Mouse (Mus musculus): ENCODE data around the gene Rnls. TPM values are rescaled to one million over a fixed set of nuclear protein-coding genes. Genes with fewer than 3 reads are reported as not detected.

Rnls gene
- total and polyA plus RNA-seq, 3 experiments: 1.7 to 3.7 (median 2.8) TPM

DNA sequence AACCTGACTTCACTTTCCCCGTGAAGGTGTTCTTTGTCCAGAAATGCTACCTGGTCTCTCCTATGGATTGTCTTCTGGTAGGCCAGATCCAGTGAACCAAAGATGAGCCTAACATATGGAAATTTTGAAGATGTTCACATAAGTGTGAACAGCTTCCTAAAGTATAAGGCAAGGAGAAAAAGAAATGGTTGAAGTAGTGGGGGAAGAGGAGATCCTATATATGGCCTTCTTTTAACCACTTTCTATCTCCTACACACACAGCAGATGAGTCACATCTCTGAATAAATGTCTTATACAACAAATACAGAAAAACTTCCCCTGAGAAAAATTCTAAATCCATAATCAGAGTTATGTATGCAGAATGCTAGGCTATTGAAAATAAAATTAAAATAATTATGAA lies 52.0 kb downstream of the Rnls start:
- Histone ChIP-seq H3K36me3 (replicated peaks in 1 of 2; ENCODE audit: control insufficient read depth in 1 of 2, insufficient read depth in 1 of 2, low read length in 1 of 2) (no peaks in the 10 kb centered on the region), H3K9me3 (replicated peaks; ENCODE audit: low read length) (no peaks in the 10 kb centered on the region), H3K9ac (ENCODE audit: insufficient read depth, low read depth) (no peak overlapping the region), H3K79me2 (replicated peaks; ENCODE audit: control insufficient read depth, extremely low read depth, insufficient read depth, poor library complexity, severe bottlenecking) (no peaks in the 10 kb centered on the region), H3K4me2 (ENCODE audit: insufficient read depth, low read depth, poor library complexity, severe bottlenecking) (no peak overlapping the region), H3K4me1 (ENCODE audit: control insufficient read depth in 1 of 2, insufficient read depth in 2 of 2) (no peaks in the 10 kb centered on the region), H3K4me3 (replicated peaks in 1 of 3; ENCODE audit: low read depth in 2 of 3, low read length in 2 of 3, poor library complexity in 1 of 3) (no peak overlapping the region), H3K27ac (ENCODE audit: insufficient read depth, low read depth) (no peak overlapping the region), H3K27me3 (replicated peaks) (no peaks in the 10 kb centered on the region)
- in situ Hi-C loops (cut with MboI; ENCODE audit: low pct_ligation_motif_present, low pct_unique_long_range_greater_than_20kb, low sequenced_read_pairs): no loop called here
- TF ChIP-seq USF1 (IDR thresholded peaks at IDR 0.05; ENCODE audit: low read depth, low read length) (no peak), JUND (conservative IDR thresholded peaks at IDR 0.05; ENCODE audit: low read depth, low read length) (no peak), USF2 (conservative IDR thresholded peaks at IDR 0.05; ENCODE audit: low read depth, low read length) (no peak), MEF2A (IDR thresholded peaks at IDR 0.05; ENCODE audit: borderline replicate concordance, low read depth, low read length) (no peak), SMC3 (IDR thresholded peaks at IDR 0.05; ENCODE audit: low read depth, low read length) (no peak), EP300 (IDR thresholded peaks at IDR 0.05; ENCODE audit: low read length) (no peak), JUN (IDR thresholded peaks at IDR 0.05; ENCODE audit: insufficient read depth, low read depth, low read length) (no peak), ZC3H11A (IDR thresholded peaks at IDR 0.05; ENCODE audit: low read depth, low read length) (no peak), RAD21 (IDR thresholded peaks at IDR 0.05; ENCODE audit: low read depth, low read length) (no peak), IRF4 (IDR thresholded peaks at IDR 0.05; ENCODE audit: low read depth, low read length) (no peak), ZNF384 (IDR thresholded peaks at IDR 0.05; ENCODE audit: low read depth, low read length) (no peak), TCF12 (IDR thresholded peaks at IDR 0.05; ENCODE audit: low read depth, low read length) (no peak), ZMIZ1 (IDR thresholded peaks at IDR 0.05; ENCODE audit: low read depth, low read length) (no peak), TBP (conservative IDR thresholded peaks at IDR 0.05; ENCODE audit: low read depth, low read length) (no peak), ETS1 (conservative IDR thresholded peaks at IDR 0.05; ENCODE audit: low read depth, low read length) (no peak)
- no peak for DNase-seq (ENCODE audit: extremely low read depth)
- dilution Hi-C loops (cut with MboI; ENCODE audit: extremely low pct_ligation_motif_present, extremely low pct_unique_long_range_greater_than_20kb, low sequenced_read_pairs): no loop called here

DNA sequence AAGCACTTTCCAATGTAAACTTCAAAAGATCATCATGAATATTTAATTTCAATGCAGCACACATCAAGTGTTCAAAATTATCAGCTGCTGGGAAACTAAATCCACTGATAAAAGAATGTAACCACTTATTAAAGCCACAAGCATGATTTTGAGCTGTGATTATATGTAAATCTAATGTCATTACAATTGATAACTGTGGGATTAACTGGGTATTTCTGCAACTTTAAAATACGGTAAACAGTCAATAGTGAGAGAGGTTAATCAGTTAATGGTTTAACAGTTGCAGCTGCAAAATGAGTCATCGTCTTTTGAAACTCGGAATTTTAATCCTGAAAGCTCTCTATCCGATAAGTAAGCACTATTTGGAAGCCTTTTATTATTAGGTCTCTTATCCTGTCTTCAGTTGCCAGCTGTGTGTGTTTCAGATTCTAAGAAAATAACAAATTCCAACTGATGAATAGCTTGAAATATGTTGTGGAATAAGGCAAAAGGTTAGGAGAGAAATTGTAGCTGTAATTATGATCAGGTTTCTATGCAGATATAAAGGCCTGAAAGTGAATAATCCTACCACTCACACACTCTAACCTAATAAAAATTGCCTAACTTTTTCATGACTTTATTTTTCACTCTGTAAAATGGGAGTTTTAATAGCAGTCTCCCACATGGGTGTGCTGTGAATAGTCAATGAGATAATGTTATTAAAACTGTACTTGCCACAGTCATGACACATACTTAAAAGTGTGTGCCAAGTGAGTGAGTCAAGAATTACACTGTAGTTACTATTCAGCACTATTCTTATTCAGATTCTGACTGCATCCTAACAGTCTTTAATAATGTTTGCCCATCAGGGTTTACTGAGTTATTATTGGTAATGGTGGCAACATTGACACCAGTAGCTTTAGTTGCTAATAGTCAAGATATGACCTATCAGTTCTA lies 65.1 kb downstream of the Rnls start:
- H3K36me3 ChIP-seq (replicated peaks in 1 of 2; ENCODE audit: control insufficient read depth in 1 of 2, insufficient read depth in 1 of 2, low read length in 1 of 2): no peaks in the 10 kb centered on the region
- no peak overlapping the region for H3K27ac ChIP-seq (ENCODE audit: insufficient read depth, low read depth)
- dilution Hi-C loops (cut with MboI; ENCODE audit: extremely low pct_ligation_motif_present, extremely low pct_unique_long_range_greater_than_20kb, low sequenced_read_pairs) (no loop called here), in situ Hi-C loops (cut with MboI; ENCODE audit: low pct_ligation_motif_present, low pct_unique_long_range_greater_than_20kb, low sequenced_read_pairs) (no loop called here)
- no peak overlapping the region for H3K4me2 ChIP-seq (ENCODE audit: insufficient read depth, low read depth, poor library complexity, severe bottlenecking)
- no peaks in the 10 kb centered on the region for H3K27me3 ChIP-seq (replicated peaks)
- no peak overlapping the region for H3K4me3 ChIP-seq (replicated peaks in 1 of 3; ENCODE audit: low read depth in 2 of 3, low read length in 2 of 3, poor library complexity in 1 of 3)
- DNase-seq (ENCODE audit: extremely low read depth): no peak
- H3K9ac ChIP-seq (ENCODE audit: insufficient read depth, low read depth): no peak overlapping the region
- no peaks in the 10 kb centered on the region for H3K4me1 ChIP-seq (ENCODE audit: control insufficient read depth in 1 of 2, insufficient read depth in 2 of 2)
- H3K79me2 ChIP-seq (replicated peaks; ENCODE audit: control insufficient read depth, extremely low read depth, insufficient read depth, poor library complexity, severe bottlenecking): no peaks in the 10 kb centered on the region
- TF ChIP-seq TCF12 (IDR thresholded peaks at IDR 0.05; ENCODE audit: low read depth, low read length): no peak
- no peak for TF ChIP-seq PAX5 (IDR thresholded peaks at IDR 0.05; ENCODE audit: low read length)
- no peak for TF ChIP-seq ZMIZ1 (IDR thresholded peaks at IDR 0.05; ENCODE audit: low read depth, low read length)
- TF ChIP-seq NRF1 (IDR thresholded peaks at IDR 0.05; ENCODE audit: low read depth, low read length): no peak
- no peak for TF ChIP-seq CHD1 (IDR thresholded peaks at IDR 0.05; ENCODE audit: low read depth, low read length)
- TF ChIP-seq ZC3H11A (IDR thresholded peaks at IDR 0.05; ENCODE audit: low read depth, low read length): no peak
- no peak for TF ChIP-seq ETS1 (conservative IDR thresholded peaks at IDR 0.05; ENCODE audit: low read depth, low read length)
- no peak for TF ChIP-seq JUND (conservative IDR thresholded peaks at IDR 0.05; ENCODE audit: low read depth, low read length)
- TF ChIP-seq MAFK (IDR thresholded peaks at IDR 0.05; ENCODE audit: insufficient replicate concordance, low read length): no peak
- no peak for TF ChIP-seq SIN3A (IDR thresholded peaks at IDR 0.05; ENCODE audit: low read length)
- TF ChIP-seq USF1 (IDR thresholded peaks at IDR 0.05; ENCODE audit: low read depth, low read length): no peak
- H3K9me3 ChIP-seq (replicated peaks; ENCODE audit: low read length): no peaks in the 10 kb centered on the region

Measured in CH12.LX (cell line).